Mouse (Mus musculus) heart, adult 9 months (tissue): Measurements from ENCODE around the gene Zbtb2.

ENCODE experiments used
- DNase-seq, 2 experiments: peaks; one replicate each; pipeline ENCODE4 v3.0.0; 2022; ENCODE audit warnings: low spot score in 2 of 2

Gene Zbtb2

DNA sequence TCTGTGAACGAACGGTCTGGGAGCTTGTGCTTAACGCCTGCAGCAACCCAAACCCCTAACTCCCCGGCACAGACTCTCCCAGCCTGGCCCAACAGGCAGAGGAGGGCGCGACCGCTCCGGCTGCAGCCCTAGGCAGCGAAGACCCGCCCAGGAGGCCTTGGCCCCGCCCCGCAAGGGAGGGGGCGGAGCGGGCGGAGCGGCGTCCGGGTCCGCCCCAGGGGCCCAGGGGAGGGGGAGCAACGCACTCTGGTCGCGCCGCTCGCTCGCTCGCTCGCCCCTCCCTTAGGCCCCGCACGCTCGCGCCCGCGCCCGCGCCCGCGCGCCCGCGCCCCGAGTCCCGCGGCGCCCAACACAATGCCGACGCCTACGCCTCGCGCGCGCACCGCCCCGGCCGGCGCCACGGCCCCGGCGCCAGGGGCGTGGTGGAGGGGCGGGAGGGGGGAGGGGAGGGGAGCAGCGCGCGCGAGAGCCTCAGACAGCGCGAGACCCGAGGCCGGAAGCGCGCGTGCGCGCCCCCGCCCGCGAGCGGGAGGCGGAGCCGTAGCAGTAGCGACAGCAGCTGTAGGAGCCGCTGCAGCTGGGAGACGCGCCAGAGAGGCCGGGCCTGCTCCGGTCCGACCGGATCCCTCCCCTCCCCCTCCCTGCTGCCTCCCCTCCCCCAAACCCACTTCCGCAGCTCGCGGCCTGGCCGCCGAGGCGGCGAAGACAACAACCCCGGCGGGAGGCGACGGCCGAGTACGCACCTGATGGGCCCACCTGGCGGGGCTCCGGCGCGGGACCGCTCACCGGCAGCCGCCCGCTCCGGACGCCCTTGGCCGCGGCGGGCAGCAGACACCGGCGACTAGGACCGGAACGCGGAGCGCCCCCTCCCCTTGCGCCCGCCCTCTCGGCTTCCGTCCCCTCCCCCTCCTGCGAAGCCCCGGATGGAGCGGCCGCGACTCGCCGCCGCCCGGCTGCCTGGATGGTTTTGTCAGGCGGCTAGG lies 1.0 kb downstream of the Zbtb2 start:
- DNase-seq = peak; percentile 93 to 94

DNA sequence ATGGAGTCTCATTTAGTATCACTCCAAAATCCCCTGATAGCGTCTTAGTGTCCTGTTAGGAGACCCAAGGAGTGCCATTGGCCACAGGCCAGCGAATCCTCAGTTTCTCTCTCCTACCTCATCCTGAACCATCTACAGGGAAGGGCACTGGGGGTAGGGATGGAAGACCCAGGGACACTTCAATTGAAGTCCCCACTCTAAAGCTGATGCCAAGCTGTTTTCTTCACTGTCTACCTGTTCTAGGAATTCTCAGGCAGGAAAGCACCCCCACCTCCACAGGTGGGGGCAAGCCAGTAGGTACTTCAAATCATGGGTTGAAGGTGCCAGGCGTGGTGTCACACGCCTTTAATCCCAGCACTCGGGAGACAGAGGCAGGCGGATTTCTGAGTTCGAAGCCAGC lies 3.7 kb downstream of the Zbtb2 start:
- DNase-seq = no peak

DNA sequence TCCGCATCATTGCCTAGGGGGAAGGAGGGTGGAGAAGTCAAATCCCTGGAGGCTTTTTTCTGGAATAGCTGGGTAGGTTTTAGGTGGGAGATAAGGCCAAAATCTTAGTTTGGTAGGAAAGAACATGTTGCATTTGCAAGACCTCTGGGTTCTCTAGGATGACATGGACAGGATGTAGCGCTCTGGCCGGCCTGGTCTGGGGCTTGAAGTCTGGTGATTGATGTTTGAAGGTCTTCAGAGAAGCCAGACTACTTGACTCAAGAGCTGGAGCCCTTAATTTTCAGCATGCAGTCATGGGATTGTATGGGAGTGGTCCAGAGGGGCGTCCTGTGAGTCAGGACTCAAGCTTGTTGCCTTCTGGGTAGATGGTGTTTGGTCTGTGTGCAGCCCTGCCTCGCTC lies 7.2 kb downstream of the Zbtb2 start:
- DNase-seq = no peak

DNA sequence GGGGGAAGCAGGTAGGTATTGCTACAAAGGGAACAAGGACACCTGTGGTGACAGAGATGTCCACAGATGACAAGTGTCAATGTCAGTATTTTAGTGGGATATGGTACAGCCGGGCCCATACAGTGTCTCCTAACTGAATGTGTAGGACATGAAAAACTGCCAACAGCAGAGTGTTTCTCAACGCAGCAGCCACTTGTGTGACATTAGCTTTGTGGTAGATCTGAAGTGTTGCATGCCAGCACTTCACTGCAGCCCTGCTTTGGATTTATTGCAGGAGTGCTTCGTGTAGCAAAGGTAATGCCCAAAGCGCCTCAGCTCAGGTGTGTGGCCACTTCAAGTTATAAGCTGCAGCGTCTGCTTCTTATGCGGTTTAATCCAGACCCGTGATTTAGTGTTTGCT lies 11.0 kb downstream of the Zbtb2 start:
- no peak for DNase-seq

DNA sequence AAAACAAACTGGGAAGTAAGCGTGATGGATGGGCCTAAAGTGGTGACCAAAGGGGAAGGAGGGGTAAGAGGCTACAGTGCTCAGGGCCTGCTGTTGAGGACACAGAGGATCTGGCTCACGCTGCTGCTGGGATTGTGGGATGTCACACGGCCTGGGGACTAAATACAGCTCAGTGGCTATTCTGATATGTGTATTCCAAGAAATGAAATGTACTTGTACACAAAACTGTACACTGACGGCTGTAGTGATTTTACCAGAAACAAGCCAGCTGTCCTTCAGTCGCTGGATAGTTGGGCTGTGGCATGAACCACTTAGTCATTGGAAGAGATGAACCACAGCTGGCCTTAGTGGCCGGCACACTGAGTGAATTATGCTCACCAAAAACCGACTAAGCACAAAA lies 11.4 kb downstream of the Zbtb2 start:
- peak; percentile 60 to 66 for DNase-seq

DNA sequence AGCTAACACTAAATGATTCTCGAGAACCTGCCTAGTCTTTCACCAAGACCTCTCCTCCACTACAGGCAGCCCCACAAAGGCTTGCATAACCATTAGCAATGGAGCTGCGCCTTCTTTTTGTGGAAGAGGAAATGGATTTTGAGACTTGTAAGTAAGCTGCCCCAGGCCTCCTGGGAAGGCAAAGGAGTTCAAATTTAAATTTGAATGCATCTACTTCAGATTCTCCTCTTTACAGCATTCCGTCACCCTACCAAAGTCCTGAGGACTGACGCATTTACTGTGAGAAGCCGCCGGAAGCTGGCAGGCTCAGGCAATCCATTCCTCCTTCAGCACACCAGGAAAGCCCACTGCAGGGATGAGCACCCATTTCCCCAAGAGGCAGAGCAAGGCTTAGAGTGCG lies 12.6 kb downstream of the Zbtb2 start:
- DNase-seq = no peak

DNA sequence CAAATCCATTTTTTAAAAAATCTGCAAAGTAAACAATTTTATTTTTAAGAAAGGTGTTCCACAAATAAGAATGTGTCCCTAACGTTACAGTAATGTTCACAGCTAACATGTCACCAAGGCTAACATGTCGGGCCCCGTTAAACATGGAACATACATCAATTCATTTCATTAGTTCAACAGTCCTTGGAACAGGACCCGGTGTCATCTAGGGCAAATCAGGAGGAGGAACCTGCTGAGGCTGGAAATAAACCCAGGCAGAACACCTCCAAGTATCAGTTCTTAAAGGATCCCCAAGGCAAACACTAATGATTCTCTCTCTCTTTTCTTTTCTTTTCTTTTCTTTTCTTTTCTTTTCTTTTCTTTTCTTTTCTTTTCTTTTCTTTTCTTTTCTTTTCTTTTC lies 13.2 kb downstream of the Zbtb2 start:
- no peak for DNase-seq

DNA sequence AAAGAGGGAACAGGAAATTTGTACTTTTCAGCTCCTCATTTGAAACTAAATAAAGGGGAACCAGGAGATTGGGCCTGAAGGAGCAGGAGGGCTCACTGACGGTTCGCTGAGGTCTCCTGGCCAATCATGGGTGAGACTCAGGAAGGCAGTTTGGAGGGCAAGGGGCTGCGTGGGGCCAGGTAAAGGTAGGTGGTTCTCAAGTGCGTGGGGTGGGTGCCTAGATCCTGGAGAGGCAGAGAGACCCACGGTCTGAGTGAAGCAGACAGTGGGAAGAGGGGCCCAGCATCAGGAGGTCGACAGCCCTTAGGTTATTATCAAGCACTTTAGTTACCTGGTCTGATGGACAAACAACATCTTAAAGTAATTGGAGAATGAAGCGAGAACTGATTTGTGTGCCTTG lies 13.7 kb downstream of the Zbtb2 start:
- no peak for DNase-seq

DNA sequence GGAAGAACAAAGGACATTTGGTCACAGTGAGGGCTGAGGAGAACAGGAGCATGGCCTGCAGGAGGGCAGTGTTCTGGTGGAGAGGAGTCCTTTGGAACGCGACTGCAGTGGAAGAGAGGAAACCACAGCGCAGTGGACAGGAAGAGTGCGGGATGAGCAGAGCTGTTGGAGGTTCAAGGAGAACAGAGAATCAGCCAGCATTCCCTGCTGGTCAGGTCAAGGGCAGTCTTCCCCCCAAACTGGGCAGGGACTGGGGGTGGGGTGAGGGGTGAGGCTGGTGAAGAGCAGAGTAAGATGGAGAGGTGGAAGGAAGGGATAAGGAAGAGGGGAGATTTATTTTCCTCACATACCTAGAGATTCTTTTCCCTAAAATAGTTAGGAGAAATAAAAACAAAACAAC lies 14.3 kb downstream of the Zbtb2 start:
- no peak for DNase-seq

DNA sequence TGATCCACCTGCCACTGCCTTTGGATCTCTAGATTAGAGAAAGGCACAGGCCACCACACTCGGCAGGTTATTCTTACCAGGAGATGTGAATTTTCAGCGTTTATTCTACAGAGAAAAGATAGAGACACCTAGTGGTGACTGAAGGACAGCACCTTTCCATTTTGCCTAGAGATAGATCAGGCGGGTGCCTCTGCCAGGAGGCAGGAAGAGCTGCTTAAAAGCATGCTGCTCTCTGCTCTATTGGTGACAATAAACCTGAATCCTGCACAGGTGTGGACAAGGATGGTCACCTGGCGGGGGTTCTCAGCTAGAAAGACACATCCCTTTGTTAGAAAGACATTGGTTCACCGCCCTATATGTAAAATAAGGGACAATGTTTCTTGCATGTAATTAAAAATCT lies 15.9 kb downstream of the Zbtb2 start:
- no peak for DNase-seq

DNA sequence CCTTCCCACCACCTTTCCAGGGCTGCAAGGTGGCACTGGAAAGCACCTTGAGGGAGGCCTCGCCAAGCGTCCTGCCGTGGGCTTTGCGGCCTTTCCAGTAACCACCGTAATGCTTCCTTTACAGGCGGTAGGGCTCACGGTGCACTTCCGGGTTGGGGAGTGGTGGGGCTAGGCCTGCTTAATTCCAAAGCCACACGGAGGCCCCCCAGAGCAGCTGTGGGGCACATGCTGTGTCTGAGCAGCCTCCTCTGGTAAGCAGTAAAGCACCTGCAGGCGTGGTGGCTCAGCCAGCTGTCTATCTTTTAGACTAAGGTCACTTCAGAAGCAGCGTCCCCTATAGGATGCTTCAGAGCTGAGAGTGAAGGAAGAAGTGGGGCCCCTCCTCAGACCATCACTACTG lies 17.8 kb downstream of the Zbtb2 start:
- DNase-seq = no peak

DNA sequence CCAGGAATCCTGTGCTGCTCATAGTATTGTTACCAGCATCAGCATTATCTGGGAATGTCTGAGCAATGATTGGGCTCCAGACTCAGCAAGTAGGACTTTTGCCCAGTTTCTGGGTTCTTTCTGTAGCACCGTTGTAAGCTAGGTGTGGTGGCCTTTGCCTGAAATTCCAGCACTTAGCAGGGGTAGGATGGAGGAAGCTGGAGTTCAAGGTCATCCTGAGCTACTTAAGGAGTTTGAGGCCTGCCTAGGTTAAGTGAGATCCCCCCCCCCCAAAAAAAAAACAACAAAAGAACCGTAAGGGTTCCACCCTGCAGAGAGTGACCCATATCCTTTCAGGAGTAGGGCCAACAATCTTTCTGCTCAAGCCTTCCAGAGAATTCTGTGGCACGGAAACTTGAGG lies 23.3 kb downstream of the Zbtb2 start:
- no peak for DNase-seq

DNA sequence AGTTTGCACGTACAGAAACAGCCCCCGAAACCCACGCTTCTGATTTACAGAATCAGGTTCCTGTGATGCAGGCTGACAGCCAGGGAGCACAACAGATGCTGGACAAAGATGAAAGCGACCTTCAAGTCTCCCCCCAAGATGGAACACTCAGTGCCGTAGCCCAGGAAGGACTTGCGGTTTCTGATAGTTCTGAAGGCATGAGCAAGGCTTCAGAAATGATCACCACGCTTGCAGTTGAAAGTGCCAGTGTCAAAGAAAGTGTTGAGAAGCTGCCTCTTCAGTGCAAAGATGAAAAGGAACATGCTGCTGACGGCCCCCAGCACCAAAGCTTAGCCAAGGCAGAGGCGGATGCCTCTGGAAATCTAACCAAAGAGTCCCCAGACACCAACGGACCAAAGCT lies 30.5 kb downstream of the Zbtb2 start:
- no peak for DNase-seq

DNA sequence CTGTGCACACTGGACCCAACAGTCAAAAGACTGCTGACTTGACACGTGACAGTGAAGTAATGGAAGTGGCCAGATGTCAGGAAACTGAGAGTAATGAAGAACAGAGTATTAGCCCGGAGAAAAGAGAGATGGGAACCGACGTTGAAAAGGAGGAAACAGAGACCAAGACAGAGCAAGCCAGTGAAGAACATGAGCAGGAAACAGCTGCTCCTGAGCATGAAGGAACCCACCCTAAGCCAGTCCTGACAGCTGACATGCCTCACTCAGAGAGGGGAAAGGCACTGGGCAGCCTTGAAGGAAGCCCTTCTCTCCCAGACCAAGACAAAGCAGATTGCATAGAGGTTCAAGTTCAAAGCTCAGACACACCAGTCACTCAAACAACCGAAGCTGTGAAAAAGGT lies 31.3 kb downstream of the Zbtb2 start:
- no peak for DNase-seq

DNA sequence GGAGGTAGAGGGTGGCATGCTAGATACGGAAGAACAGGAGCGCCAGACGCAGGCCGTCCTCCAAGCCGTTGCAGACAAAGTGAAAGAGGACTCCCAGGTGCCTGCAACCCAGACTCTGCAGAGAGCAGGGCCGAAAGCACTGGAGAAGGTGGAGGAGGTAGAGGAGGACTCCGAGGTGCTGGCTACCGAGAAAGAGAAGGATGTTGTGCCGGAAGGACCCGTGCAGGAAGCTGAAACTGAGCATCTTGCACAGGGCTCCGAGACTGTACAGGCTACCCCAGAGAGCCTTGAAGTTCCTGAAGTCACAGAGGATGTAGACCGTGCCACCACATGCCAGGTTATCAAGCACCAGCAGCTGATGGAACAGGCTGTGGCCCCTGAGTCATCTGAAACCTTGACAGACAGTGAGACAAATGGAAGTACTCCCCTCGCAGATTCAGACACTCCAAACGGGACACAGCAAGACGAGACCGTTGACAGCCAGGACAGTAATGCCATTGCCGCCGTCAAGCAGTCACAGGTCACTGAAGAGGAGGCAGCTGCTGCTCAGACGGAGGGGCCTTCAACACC lies 31.9 kb downstream of the Zbtb2 start:
- no peak for DNase-seq

DNA sequence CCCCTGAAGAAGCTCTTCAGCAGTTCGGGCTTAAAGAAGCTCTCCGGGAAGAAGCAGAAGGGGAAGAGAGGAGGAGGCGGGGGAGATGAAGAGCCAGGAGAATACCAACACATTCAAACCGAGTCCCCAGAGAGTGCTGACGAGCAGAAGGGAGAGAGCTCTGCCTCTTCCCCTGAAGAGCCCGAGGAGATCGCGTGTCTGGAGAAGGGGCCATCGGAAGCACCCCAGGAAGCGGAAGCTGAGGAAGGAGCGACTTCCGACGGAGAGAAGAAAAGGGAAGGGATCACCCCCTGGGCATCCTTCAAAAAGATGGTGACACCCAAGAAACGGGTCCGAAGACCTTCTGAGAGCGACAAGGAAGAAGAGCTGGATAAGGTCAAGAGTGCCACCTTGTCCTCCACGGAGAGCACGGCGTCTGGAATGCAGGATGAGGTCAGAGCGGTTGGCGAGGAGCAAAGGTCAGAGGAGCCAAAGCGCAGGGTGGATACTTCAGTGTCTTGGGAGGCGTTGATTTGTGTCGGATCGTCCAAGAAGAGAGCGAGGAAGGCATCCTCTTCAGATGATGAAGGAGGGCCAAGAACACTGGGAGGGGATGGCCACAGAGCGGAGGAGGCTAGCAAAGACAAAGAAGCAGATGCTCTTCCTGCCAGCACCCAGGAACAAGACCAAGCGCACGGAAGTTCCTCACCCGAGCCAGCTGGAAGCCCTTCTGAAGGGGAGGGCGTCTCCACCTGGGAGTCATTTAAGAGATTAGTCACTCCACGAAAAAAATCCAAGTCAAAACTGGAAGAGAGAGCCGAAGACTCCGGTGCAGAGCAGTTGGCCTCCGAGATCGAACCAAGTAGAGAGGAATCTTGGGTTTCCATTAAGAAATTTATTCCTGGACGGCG lies 33.3 kb downstream of the Zbtb2 start:
- DNase-seq = no peak

DNA sequence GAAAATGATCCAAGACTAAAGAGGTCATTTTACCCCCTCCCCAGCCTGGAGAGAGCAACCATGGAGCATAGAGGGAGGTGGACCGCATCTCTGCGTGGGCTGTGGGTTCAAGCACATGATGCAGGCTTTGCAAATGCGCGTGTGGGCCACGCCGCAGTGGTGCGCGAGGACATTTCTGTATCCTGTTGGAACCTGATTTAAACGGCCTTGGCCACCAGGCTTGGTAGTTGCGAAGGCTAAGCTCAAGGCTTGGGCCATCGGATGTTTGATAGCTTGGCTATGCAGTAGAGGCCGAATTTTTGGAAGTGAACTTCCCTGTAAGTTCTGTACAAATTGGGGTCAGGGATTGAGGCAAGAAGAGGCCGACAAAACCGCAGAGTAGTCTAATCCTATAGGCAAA lies 40.3 kb downstream of the Zbtb2 start:
- no peak for DNase-seq

DNA sequence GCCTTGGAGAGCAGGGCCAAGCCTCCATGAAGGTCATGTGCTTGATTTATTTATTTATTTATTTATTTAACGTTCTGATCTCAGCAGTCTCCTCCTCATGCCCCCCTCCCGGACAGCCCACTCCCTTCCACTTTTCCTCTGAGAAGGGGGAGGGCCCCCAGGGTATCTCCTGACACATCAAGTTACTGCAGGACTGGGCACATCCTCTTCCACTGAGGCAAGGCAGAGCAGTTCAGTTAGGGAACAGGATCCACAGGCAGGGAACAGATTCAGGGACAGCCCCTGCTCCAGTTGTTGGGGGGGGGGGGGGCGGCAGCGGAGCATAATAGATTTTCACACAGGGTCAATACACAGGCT lies 40.8 kb downstream of the Zbtb2 start:
- no peak for DNase-seq

DNA sequence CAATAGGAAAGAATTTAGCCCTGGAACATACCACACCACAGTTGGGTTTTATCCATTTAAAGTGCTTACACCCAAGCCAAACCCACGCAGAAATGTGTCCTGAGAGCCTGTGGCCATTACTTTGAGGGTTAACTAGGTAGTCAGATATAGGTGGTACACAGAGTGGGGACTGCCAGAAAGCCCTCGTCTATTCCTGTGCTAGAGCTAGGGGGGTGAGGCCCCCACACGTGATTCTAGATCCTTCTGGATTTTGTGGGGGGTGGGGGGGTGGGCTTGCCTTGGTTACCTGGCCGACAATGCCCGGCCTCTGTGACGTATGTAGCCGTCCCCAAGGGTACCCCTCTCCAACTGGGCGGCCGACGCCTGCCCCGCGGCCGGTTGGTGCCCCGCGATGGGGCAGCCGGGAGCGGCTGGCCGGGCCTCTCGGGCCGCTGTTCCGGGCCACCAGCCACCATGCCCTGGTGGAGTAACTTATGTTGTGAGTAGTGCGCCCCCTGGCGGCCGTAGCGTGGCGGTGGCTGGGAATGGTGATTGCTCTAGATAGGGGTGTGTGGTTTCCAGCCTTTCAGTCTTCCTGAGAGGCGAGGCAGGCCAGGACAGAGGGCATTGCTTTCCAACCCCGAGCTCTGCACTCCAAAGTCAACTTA lies 41.3 kb downstream of the Zbtb2 start:
- peak; percentile 88 to 92 for DNase-seq

DNA sequence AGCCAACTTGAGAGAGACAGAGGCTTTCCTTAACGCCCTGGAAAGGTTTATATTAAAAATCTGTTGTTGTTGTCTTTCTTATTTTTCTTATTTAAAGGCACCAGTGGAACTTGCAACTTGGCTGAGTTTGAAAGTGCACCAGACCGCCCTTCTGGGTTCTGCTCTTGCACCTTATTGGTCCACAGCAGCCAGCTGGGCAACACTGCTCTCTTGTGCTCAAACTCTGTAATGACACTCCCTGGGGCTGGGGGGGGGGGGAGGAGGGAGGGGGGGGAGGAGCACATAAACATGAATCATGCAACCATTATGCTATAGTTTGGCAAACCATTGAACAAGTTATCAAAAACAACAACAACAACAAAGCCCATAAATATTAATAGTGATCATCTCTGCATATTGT lies 46.5 kb downstream of the Zbtb2 start:
- DNase-seq = peak; percentile 52 to 67

DNA sequence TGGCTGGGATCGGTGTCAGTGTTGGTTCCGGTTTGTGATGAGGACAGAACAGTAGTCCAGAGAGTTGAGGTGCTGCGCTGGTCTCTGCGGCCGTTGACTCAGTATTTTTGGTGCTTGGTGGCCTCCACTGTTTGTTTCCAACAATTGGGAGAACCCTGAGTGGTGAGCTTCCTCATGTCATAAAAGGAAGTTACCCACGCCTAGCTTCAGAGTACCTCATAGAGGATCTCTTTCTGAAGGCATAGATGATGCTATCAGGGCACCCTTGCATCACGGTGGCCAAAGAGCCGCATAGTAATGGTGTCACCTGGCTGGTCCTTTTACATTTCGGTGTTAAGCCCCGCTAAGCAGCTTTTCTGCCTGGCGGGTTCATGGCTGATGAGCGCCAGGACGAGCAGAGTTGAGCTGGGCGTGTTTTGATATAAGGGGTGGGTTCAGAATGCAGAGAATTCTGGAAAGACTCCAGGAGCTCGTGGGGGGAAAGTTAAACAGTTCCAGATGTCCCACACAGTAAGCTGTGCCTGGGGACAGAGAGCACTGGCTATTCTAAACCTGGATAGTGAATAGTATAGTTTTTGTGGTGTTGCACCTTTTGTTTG lies 48.9 kb downstream of the Zbtb2 start:
- DNase-seq = peak; percentile 47 to 65
